Mouse (Mus musculus): ENCODE results near the gene Cux1.

- TF ChIP-seq CTCF (IDR thresholded peaks at IDR 0.05), result peak; percentile 44
- TF ChIP-seq POLR2A (IDR thresholded peaks at IDR 0.05; ENCODE audit: insufficient read depth, low read depth, low read length), result no peak
- TF ChIP-seq EP300 (IDR thresholded peaks at IDR 0.05; ENCODE audit: insufficient read depth, low read depth, low read length), result no peak
Observed at GRCm38 (mm10) chr5:136566001-136566811, 1.1 kb downstream of the Cux1 start.
